Mouse (Mus musculus): ENCODE data around the gene Lsmem1.

Lsmem1 gene

GRCm38 (mm10) chr12:40134529-40134928 lies 64.8 kb downstream of the Lsmem1 start:
- no peak for DNase-seq

GRCm38 (mm10) chr12:40133573-40134271 lies 65.6 kb downstream of the Lsmem1 start, which contains the start of gene Scin:
Gene Scin (minus strand): TSS chr12:40134228.
- DNase-seq, result no peak

DNA sequence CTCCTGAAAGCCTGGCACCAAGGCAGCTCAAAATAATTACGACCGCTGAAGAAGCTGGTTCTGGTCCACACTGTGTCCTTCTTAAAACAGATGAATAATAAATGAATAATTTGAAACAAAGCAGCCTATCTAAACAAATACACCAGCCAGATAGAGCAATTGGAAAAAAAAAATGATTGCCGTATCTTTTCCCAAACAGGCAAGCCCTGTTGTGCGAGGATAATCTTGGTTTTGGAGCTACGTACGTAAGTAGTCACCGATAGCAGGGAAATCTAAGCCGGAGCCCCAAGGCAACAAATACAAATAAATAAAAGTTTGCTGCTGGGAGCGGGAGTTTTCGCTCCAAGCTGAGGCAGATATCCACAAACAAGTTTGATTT lies 66.1 kb downstream of the Lsmem1 start:
- DNase-seq, result no peak
